Mouse (Mus musculus): ENCODE results near the gene Kremen1.

GRCm38 (mm10) chr11:5304526-5304925 lies 43.2 kb upstream of the Kremen1 start:
- TF ChIP-seq CTCF (IDR thresholded peaks at IDR 0.05) (no peak), EP300 (IDR thresholded peaks at IDR 0.05) (no peak)
